Mouse (Mus musculus): ENCODE measurements at regions not wholly inside any gene's neighbourhood (a gene's known extent, or its start where the extent isn't known, plus 50 kb on each side); places are given as distances from the start of the nearest gene placed in this dataset.

- Histone ChIP-seq H3K4me2 (replicated peaks) (no peak overlapping the region), H3K9ac (no peak overlapping the region), H3K4me1 (replicated peaks; ENCODE audit: control insufficient read depth, insufficient read depth, low read length) (peaks cover under 1% of the 10 kb centered on the region; the same call in 1 of the 2 replicates), H3K9me3 (ENCODE audit: control insufficient read depth, low read length) (no peaks in the 10 kb centered on the region), H3K27me3 (ENCODE audit: control insufficient read depth, insufficient read depth, low read length) (no peaks in the 10 kb centered on the region), H3K27ac (no peak overlapping the region), H3K36me3 (replicated peaks; ENCODE audit: control insufficient read depth, insufficient read depth) (no peaks in the 10 kb centered on the region), H3K4me3 (replicated peaks; ENCODE audit: low read length) (no peak overlapping the region)
- whole genome bisulfite sequencing, result 84% methylated on average over 1 of the region's 1 CpGs
- ATAC-seq (ENCODE audit: low FRiP score) (no peak), DNase-seq (ENCODE audit: low spot score) (no peak)
These were observed 132.2 kb upstream of the Smarca2 start for GRCm38 (mm10) chr19:26472659-26473058.

DNA sequence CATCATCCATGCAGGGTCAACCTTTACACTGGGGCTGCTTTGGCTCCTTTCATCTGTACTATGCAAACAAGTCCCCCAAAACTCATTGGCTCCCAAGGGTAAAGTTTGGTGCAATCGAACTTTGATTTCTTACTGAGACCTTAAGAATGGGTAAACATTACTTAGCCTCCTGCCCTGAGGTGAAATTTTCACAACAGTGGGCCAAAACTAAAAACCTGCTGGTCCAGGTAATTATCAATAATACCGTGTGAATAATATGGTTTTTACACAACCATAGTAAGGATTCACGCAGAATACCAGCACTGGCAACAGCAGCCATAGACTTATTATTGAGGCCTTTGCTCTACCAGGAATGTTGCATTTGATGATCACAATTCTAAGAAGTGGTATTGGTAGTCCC, 131.6 kb upstream of the Smarca2 start:
- Histone ChIP-seq H3K9ac (no peak overlapping the region), H3K4me2 (replicated peaks) (no peak overlapping the region), H3K36me3 (replicated peaks; ENCODE audit: control insufficient read depth, insufficient read depth) (no peaks in the 10 kb centered on the region), H3K9me3 (ENCODE audit: control insufficient read depth, low read length) (no peaks in the 10 kb centered on the region), H3K4me3 (replicated peaks; ENCODE audit: low read length) (no peak overlapping the region), H3K27ac (no peak overlapping the region), H3K4me1 (replicated peaks; ENCODE audit: control insufficient read depth, insufficient read depth, low read length) (no peaks in the 10 kb centered on the region), H3K27me3 (ENCODE audit: control insufficient read depth, insufficient read depth, low read length) (no peaks in the 10 kb centered on the region)
- 88% methylated on average over 3 of the region's 3 CpGs for WGBS
- ATAC-seq (ENCODE audit: low FRiP score) (no peak), DNase-seq (ENCODE audit: low spot score) (no peak)

- Histone ChIP-seq H3K4me1 (replicated peaks; ENCODE audit: control insufficient read depth, insufficient read depth, low read length) (no peaks in the 10 kb centered on the region), H3K4me3 (replicated peaks; ENCODE audit: low read length) (no peak overlapping the region), H3K9ac (no peak overlapping the region), H3K27me3 (ENCODE audit: control insufficient read depth, insufficient read depth, low read length) (no peaks in the 10 kb centered on the region), H3K36me3 (replicated peaks; ENCODE audit: control insufficient read depth, insufficient read depth) (no peaks in the 10 kb centered on the region), H3K4me2 (replicated peaks) (no peak overlapping the region), H3K27ac (no peak overlapping the region), H3K9me3 (ENCODE audit: control insufficient read depth, low read length) (no peaks in the 10 kb centered on the region)
- ATAC-seq (ENCODE audit: low FRiP score), result no peak
- WGBS, result 46% methylated on average over 2 of the region's 2 CpGs
- no peak for DNase-seq (ENCODE audit: low spot score)
These were observed 129.7 kb upstream of the Smarca2 start for GRCm38 (mm10) chr19:26475197-26475596.

GRCm38 (mm10) chr19:26475754-26476153, 129.1 kb upstream of the Smarca2 start:
- Histone ChIP-seq H3K4me1 (replicated peaks; ENCODE audit: control insufficient read depth, insufficient read depth, low read length) (no peaks in the 10 kb centered on the region), H3K9me3 (ENCODE audit: control insufficient read depth, low read length) (no peaks in the 10 kb centered on the region), H3K9ac (no peak overlapping the region), H3K36me3 (replicated peaks; ENCODE audit: control insufficient read depth, insufficient read depth) (no peaks in the 10 kb centered on the region), H3K27me3 (ENCODE audit: control insufficient read depth, insufficient read depth, low read length) (no peaks in the 10 kb centered on the region), H3K27ac (no peak overlapping the region), H3K4me2 (replicated peaks) (no peak overlapping the region), H3K4me3 (replicated peaks; ENCODE audit: low read length) (no peak overlapping the region)
- ATAC-seq (ENCODE audit: low FRiP score) (no peak), DNase-seq (ENCODE audit: low spot score) (no peak)
- 17% methylated on average over 2 of the region's 2 CpGs for WGBS

GRCm38 (mm10) chr19:26478055-26478737, 126.7 kb upstream of the Smarca2 start:
- Histone ChIP-seq H3K9ac (no peak overlapping the region), H3K4me1 (replicated peaks; ENCODE audit: control insufficient read depth, insufficient read depth, low read length) (no peaks in the 10 kb centered on the region), H3K27me3 (ENCODE audit: control insufficient read depth, insufficient read depth, low read length) (no peaks in the 10 kb centered on the region), H3K36me3 (replicated peaks; ENCODE audit: control insufficient read depth, insufficient read depth) (no peaks in the 10 kb centered on the region), H3K4me3 (replicated peaks; ENCODE audit: low read length) (no peak overlapping the region), H3K27ac (no peak overlapping the region), H3K9me3 (ENCODE audit: control insufficient read depth, low read length) (no peaks in the 10 kb centered on the region), H3K4me2 (replicated peaks) (peak overlapping the region; percentile 23)
- no peak for DNase-seq (ENCODE audit: low spot score)
- 21% methylated on average over 16 of the region's 16 CpGs for WGBS
- peak; percentile 59; the same call in 1 of the 2 replicates for ATAC-seq (ENCODE audit: low FRiP score)

DNA sequence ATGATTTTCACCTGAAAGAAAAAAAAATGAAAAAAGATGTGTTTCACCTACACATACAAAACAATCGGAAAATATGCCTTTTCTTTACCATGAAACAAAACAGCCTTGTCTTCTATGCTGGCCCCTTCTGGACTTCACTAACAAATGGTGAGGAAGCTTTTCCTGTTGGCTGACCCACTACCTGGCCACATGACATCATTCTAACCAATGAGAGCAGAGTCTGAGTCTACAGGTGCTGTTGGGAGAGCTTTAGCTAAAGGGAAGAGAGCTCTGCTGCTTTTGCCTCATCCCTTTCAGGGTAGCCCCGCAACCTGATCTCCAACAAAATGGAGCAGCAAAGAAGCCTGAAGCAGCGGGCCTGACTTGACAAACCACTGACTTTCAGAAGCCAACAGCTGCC, 120.5 kb upstream of the Smarca2 start:
- no peaks in the 10 kb centered on the region for H3K9me3 ChIP-seq (ENCODE audit: control insufficient read depth, low read length)
- no peaks in the 10 kb centered on the region for H3K4me1 ChIP-seq (replicated peaks; ENCODE audit: control insufficient read depth, insufficient read depth, low read length)
- H3K27me3 ChIP-seq (ENCODE audit: control insufficient read depth, insufficient read depth, low read length), result no peaks in the 10 kb centered on the region
- no peak for ATAC-seq (ENCODE audit: low FRiP score)
- H3K4me2 ChIP-seq (replicated peaks), result no peak overlapping the region
- no peak for DNase-seq (ENCODE audit: low spot score)
- H3K4me3 ChIP-seq (replicated peaks; ENCODE audit: low read length), result no peak overlapping the region
- H3K27ac ChIP-seq, result no peak overlapping the region
- no peaks in the 10 kb centered on the region for H3K36me3 ChIP-seq (replicated peaks; ENCODE audit: control insufficient read depth, insufficient read depth)
- 73% methylated on average over 3 of the region's 3 CpGs for WGBS
- no peak overlapping the region for H3K9ac ChIP-seq

- no peak for DNase-seq (ENCODE audit: low spot score)
- 82% methylated on average over 2 of the region's 2 CpGs for WGBS
- no peak overlapping the region for H3K4me2 ChIP-seq (replicated peaks)
- H3K27me3 ChIP-seq (ENCODE audit: control insufficient read depth, insufficient read depth, low read length), result no peaks in the 10 kb centered on the region
- H3K36me3 ChIP-seq (replicated peaks; ENCODE audit: control insufficient read depth, insufficient read depth), result no peaks in the 10 kb centered on the region
- no peak for ATAC-seq (ENCODE audit: low FRiP score)
- no peak overlapping the region for H3K27ac ChIP-seq
- no peak overlapping the region for H3K9ac ChIP-seq
- no peak overlapping the region for H3K4me3 ChIP-seq (replicated peaks; ENCODE audit: low read length)
- H3K9me3 ChIP-seq (ENCODE audit: control insufficient read depth, low read length), result peaks cover 4% of the 10 kb centered on the region; the same call in 1 of the 2 replicates
- no peaks in the 10 kb centered on the region for H3K4me1 ChIP-seq (replicated peaks; ENCODE audit: control insufficient read depth, insufficient read depth, low read length)
These were observed 112.0 kb upstream of the Smarca2 start for GRCm38 (mm10) chr19:26492806-26493205.

DNA sequence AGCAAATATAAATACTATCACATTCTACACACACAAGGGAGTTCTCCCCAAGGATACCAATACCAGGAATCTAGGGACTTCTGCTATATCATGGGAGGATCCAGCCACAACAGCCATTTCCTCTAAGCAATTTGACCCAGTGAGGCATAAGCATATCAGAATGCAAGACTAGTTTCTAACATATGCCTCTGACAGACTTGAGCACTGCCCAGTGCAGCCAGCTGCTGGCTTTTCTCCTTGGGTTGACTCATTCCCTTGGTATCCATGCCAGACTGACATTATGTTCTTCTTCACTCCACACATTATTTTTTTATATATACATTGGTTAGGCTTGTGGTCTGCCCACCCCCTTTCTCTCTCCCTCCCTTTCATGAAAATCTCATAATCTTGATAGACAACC, 103.8 kb upstream of the Smarca2 start:
- Histone ChIP-seq H3K4me1 (replicated peaks; ENCODE audit: control insufficient read depth, insufficient read depth, low read length) (no peaks in the 10 kb centered on the region), H3K27me3 (ENCODE audit: control insufficient read depth, insufficient read depth, low read length) (no peaks in the 10 kb centered on the region), H3K4me2 (replicated peaks) (no peak overlapping the region), H3K27ac (no peak overlapping the region), H3K9me3 (ENCODE audit: control insufficient read depth, low read length) (peaks cover 10% of the 10 kb centered on the region; the same call in 1 of the 2 replicates), H3K9ac (no peak overlapping the region), H3K36me3 (replicated peaks; ENCODE audit: control insufficient read depth, insufficient read depth) (no peaks in the 10 kb centered on the region), H3K4me3 (replicated peaks; ENCODE audit: low read length) (no peak overlapping the region)
- no peak for ATAC-seq (ENCODE audit: low FRiP score)
- DNase-seq (ENCODE audit: low spot score), result no peak

DNA sequence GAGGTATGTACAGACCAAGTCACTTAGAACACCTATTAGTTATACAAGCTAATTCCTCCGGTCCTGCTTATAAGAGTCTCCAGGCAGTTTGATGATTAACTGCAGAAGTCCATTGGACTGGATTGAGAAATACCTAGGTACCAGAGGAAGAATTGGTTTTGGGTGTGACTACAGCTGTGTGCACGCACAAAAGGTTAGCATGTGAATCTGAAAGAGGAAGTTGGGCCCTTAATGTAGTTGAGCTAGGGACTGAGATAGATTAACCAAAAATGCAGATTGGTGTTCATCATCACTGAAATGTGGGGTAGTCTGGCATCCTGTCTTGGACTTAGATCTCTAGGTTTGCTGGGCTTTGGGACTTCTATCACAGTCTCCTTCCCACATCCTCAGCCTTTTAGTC, 100.8 kb upstream of the Smarca2 start:
- Histone ChIP-seq H3K4me3 (replicated peaks; ENCODE audit: low read length) (no peak overlapping the region), H3K27me3 (ENCODE audit: control insufficient read depth, insufficient read depth, low read length) (no peaks in the 10 kb centered on the region), H3K36me3 (replicated peaks; ENCODE audit: control insufficient read depth, insufficient read depth) (no peaks in the 10 kb centered on the region), H3K27ac (no peak overlapping the region), H3K9ac (no peak overlapping the region), H3K9me3 (ENCODE audit: control insufficient read depth, low read length) (peaks cover 10% of the 10 kb centered on the region; the same call in 1 of the 2 replicates), H3K4me2 (replicated peaks) (no peak overlapping the region), H3K4me1 (replicated peaks; ENCODE audit: control insufficient read depth, insufficient read depth, low read length) (0 out of 2 replicates have a peak, but pooled peaks cover 10% of the 10 kb centered on the region)
- WGBS, result 99% methylated on average over 2 of the region's 2 CpGs
- DNase-seq (ENCODE audit: low spot score) (no peak), ATAC-seq (ENCODE audit: low FRiP score) (no peak)

DNA sequence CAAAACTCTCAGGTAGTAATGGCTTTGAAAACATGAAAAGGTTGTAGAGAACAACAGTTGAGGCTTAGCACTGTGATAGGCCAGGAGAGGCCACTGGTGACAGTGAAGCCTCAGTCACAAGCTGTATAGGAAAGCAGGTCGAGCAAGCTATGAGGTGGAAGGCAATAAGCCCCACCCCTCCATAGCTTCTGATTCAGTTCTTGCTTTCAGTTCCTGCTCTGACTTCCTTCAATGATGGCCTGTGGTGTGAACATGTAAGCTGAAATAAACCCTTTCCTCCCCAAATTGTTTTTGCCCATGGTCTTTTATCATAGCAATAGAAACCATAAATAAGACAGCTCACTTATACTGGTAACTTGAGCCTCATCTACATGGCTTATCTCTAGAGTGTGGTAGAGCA, 98.0 kb upstream of the Smarca2 start:
- peaks cover 10% of the 10 kb centered on the region; the same call in 1 of the 2 replicates for H3K9me3 ChIP-seq (ENCODE audit: control insufficient read depth, low read length)
- DNase-seq (ENCODE audit: low spot score) (no peak), ATAC-seq (ENCODE audit: low FRiP score) (no peak)
- H3K36me3 ChIP-seq (replicated peaks; ENCODE audit: control insufficient read depth, insufficient read depth), result no peaks in the 10 kb centered on the region
- WGBS, result 77% methylated on average over 1 of the region's 1 CpGs
- no peak overlapping the region for H3K9ac ChIP-seq
- no peak overlapping the region for H3K4me3 ChIP-seq (replicated peaks; ENCODE audit: low read length)
- no peak overlapping the region for H3K27ac ChIP-seq
- 0 out of 2 replicates have a peak, but pooled peaks cover 10% of the 10 kb centered on the region for H3K4me1 ChIP-seq (replicated peaks; ENCODE audit: control insufficient read depth, insufficient read depth, low read length)
- no peak overlapping the region for H3K4me2 ChIP-seq (replicated peaks)
- no peaks in the 10 kb centered on the region for H3K27me3 ChIP-seq (ENCODE audit: control insufficient read depth, insufficient read depth, low read length)

All from hindbrain, embryonic 14.5 days (tissue).